Mouse (Mus musculus) ES-Bruce4 (cell line): ENCODE measurements around the gene Gtf3c2.

Source experiments
- CTCF ChIP-seq: IDR thresholded peaks from one replicate; pipeline ENCODE4 v1.8.1; 2011; ENCODE audit warnings: low read depth, low read length
- EP300 ChIP-seq: IDR thresholded peaks from 2 replicates; pipeline ENCODE4 v1.6.1; 2011; ENCODE audit warnings: low read depth, low read length; ENCODE audit not compliant: insufficient read depth
- POLR2A ChIP-seq: IDR thresholded peaks from one replicate; pipeline ENCODE4 v1.8.1; 2011; ENCODE audit warnings: low read length; ENCODE audit not compliant: insufficient read depth

- TF ChIP-seq POLR2A (peak; percentile 86), EP300 (no peak), CTCF (no peak)
These were observed at the start of gene Gtf3c2, which contains the start of gene Gm29609 for GRCm38 (mm10) chr5:31179766-31180630.
